Mouse (Mus musculus): ENCODE measurements around the gene Sept9.

DNA sequence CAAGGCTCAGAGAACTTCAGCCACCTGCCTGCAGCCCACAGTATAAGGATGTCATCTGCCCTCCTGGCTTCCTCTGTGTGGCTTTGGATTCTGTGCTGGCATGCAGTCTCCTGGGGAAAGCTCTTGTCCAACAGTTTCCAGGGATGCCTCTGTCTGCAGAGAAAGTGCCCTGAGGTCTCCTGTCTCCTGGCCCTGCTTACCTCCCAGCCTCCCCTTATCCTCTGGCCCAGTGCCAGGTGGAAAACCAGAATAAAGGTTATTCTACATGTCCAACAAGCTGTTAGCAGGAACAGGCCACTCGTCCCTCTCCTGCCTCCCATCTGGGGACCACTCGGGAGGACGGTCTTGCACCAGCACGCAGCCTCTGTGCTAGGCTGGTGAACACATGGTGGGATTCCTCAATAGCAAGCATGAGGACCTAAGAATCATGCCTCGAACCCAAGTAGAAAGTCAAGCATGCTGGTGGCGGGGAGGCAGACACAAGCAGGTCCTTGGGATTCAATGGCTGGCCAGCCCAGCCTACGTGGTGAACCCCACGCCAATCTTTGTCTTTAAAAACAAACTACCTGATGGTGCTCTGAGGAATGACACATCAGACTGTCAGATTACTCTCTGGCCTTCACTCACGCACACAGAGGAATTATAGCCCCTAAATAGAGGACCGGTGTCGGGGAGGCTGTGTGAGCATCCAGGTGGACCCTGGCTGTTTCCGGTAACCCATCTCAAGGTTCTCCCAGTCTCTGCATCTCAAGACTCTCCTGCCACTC, 111.1 kb downstream of the Sept9 start:
- TF ChIP-seq CTCF (IDR thresholded peaks at IDR 0.05; ENCODE audit: low read depth) (no peak), EP300 (IDR thresholded peaks at IDR 0.05; ENCODE audit: low read depth) (no peak)
